Mouse (Mus musculus): ENCODE results near the gene Ric8a.

- TF ChIP-seq CTCF (IDR thresholded peaks at IDR 0.05; ENCODE audit: borderline replicate concordance, extremely low read depth, insufficient read depth, insufficient read length) (no peak), POLR2A (IDR thresholded peaks at IDR 0.05; ENCODE audit: borderline replicate concordance, extremely low read depth, insufficient read depth, insufficient read length, poor library complexity, severe bottlenecking) (no peak)
Observed at GRCm38 (mm10) chr7:140907697-140908096, 50.9 kb downstream of the Ric8a start.
